Mouse (Mus musculus) left cerebral cortex, postnatal 25 days (tissue): ENCODE data around the gene Zscan12. TPM values are rescaled to one million over a fixed set of nuclear protein-coding genes. Genes with fewer than 3 reads are reported as not detected.

ENCODE experiments used
- DNase-seq, 2 experiments: peaks; one replicate each; pipeline ENCODE4 v3.0.0; 2022; ENCODE audit warnings: low spot score in 2 of 2, mixed read lengths in 1 of 2
- intact Hi-C: fragments of 180-260 bp; cut with DNase I; formaldehyde crosslinking; loops from one replicate; pipeline ENCODE4 v1.15.1; 2025
- microRNA-seq, 2 experiments: library from miRNA; unstranded; fragments of <30 nt; microRNA quantifications; one replicate each; pipeline ENCODE4 v1.2.0; 2022
- total RNA-seq, 2 experiments: library from RNA; stranded (reverse); gene quantifications; 2 replicates each; pipeline ENCODE4 v1.2.3; 2021

Zscan12 gene
- total RNA-seq, 2 experiments from 2014 or later, result 7.5 to 7.9 TPM

DNA sequence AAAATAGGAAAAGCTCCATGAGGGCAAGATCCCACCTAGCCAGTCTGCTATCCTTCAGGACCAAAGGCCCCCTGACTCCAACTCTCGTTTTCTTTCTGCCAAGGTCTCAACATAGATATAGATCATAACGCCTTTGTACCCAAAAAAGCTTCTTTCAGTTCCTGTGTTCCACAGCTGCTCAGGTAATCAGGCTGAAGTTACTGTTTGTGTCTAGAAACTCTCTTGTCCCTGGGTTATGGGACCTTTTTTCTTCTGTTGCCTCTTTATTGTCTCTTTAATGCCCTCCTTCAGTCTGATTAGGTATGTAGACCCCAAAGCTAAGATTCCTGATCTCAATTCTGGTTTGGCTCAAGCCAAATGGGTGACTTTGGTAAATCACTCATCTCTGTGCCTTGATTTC, 34.9 kb downstream of the Zscan12 start:
- intact Hi-C loops, result no loop called here
- no peak for DNase-seq

DNA sequence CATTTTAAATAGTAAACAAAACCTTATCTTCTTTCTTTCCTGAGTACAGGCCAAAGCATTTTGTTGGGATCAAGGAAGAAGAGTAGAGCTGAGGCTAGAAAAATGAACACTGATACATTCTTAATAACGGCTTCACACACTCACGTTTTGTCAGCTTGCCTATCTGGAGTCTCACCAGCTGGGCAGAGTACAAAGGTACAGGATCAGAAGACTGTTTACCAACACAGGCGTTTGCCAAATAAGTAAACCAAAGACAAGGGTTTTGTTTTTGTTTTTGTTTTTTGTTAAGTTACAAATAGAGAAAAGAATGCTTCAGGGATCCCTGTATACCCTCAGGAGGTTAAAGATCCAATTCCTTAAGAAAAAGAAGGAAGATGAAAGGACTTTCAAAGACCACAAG, 38.5 kb downstream of the Zscan12 start:
- intact Hi-C loops, result no loop called here
- no peak for DNase-seq

DNA sequence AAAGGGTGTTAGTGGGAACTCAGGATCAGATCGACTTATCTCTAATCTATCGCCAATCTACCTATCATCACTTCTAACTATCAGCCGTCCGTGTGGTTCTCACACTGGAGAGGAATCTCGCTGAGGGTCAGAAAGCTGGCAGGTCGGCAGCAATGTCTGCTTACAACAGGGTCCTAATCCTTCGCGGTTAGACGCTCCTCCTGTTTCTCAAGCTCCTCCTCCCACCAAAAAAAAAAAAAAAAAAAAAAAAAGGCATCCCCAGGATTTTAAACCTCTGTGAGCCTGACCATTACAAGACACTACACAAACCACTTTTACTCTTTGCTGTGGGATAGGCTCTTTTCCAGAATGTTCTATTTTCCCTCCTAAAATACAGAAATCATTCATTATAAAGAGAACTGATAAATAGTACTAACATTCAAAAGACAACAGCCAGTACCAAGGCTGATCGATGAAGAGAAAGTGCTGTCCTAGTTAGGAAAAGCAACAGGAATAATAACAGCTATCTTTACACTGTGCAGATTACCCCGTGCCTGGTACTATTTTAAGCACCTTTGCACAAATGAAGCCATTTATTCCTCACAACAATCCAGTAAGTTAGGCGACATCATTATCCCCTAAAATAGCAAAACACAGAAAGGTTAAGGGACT, 39.1 kb downstream of the Zscan12 start:
- intact Hi-C loops, result loop anchor here (1.0 to 2.0 kb wide), 3 partner anchors 39 to 129 kb away; partner anchors contain the start of genes Zscan12 and Zscan26
- no peak for DNase-seq

DNA sequence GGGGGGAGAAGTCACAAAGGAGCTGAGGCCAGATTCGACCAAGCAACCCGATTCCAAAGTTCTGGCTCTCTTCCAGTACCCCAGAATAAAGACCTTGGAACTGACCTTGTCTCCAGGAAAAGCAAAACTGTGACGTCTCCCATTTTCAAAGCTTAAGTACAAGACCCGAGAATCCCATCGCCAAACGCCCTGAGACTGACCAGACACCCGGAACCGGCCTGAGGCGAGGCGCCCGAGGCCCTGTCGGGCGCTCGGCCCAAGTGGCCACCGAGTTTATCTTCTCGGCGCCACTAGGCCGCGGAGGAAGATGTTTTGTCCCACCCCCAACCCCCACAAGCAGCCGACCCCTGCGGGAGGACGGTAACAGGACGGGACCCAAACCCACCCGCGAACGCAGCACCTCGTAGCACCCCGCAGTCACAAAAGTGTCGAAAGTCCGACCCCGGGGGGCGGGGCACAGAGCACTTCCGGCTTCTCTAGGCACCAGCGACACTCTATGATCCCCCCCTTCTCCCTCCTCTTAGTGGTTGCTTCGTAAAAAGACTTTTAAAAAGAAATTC, 39.7 kb downstream of the Zscan12 start, which contains the start of gene Zkscan3:
Zkscan3 (minus strand) TSS at position 469 of the 560 bp plus-strand sequence.
- intact Hi-C loops, result loop anchor here (1.0 to 2.0 kb wide), 3 partner anchors 40 to 128 kb away; partner anchors contain the start of genes Zscan12 and Zscan26
- DNase-seq, result peak; percentile 83 to 84

DNA sequence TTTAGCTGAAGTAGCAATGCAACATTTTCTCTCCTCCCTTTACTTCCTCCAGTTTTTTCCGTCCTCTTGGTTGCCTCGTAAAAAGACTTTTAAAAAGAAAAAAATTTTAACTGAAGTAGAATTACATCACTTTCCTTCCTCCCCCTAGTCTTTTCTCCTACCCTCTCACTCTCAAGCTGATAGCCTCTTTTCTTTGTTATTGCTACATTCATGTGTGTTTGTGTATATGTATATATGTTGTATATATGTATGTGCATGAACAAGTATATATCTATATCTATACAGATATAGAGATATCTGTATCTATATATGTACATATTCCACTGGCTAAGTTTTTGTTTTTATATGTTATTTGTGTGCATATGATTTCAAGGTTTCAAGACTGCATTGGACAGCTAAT, 40.2 kb downstream of the Zscan12 start:
- DNase-seq, result no peak
- intact Hi-C loops, result loop anchor here (1.0 to 2.0 kb wide), 3 partner anchors 40 to 127 kb away; partner anchors contain the start of genes Zscan12 and Zscan26

DNA sequence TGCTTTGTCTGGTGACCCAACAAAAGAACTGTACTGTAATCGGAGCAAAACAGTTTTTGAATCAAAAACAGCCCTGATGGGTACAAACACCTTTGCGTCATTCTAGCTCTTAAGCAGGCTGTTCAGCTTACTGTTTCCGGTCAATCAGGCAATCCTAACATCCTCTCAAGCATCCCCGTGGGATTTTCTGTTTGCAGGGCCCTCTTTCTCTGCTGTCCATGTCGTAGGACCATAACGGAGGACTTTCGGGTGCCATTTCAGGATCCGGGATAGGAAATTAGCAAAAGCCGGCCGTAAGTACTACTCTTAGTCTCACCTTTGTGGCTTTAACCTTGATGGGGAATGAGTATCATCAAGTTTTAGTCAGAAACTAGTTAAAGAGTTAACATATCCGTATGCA, 44.7 kb downstream of the Zscan12 start:
- DNase-seq, result no peak
- intact Hi-C loops, result loop anchor here (5.0 kb wide), 1 partner anchor 70 kb away; the partner anchor contains the start of genes Gm10065 and Zkscan4

DNA sequence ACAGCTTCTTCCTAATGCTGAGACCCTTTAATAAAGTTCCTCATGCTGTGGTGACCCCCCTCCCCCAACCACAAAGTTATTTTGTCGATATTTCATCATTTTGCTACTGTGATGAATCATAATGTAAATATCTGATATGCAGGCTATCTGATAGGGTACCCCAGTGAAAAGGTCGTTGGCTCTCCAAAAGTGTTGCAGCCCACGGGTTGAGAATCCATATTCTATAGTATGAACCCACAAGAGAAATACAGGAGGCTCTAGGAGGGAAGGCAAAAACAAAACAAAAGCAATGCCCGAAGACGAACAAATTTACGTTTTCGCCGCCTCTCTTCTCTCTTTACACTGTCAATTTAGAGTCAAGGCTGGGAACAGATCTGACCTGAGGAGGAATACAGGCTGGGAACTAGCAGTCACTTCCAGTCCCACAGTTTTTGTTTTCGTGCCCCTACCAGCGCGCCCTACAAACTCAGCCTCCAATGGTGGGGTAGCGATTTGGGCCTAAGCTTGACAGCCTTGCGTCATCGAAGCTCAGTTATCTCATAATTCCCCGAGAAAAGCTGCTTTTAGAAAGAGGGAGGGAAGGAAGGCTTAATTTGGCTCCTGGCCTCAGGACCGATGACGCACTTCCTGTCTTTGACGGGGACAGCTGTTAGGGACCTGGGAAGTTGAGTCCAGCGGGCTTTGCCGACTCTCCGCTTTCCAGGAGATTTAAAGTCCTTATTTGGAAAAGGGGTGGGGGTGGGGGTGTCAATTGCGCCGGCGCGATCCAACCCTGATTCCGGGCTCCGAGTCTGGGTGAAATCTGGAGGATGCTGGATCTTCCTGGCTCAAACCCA, 45.6 kb downstream of the Zscan12 start:
- peak; percentile 87 to 97 for DNase-seq
- intact Hi-C loops, result loop anchor here (2.0 to 5.0 kb wide), 2 partner anchors 33 to 69 kb away; partner anchors contain the start of genes Gm10065, Pgbd1 and Zkscan4

DNA sequence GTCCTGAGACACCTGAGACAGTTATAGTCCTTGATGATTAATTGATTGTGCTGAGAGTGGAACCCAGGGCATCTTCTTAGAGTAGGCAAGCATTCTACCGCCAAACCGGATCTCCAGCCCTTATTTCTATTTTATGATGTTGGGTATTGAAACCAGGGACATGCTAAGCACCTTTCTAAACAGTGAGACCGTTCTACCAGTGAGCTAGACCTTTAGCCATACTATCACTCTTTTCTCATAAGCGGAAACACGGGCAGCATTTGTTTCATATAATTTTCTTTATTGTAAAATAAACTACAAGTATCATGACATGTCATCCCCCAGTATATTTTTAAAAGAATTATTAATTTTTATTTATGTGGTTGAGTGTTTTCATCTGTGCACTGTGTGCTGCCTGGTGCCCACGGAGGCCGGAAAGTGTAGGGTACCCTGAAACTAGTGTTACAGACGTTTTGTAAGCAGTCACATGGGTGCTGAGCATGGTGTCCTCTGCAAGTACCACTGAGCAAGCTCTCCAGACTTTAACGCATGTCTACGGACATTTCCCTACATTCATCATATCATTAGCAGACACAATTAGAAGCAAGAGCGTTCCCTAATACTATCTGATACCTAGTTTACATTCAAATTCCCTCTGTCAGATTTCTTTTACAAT, 46.3 kb downstream of the Zscan12 start:
- DNase-seq, result peak in 1 of 2 experiments; percentile 6
- intact Hi-C loops, result loop anchor here (2.0 to 5.0 kb wide), 2 partner anchors 32 to 68 kb away; partner anchors contain the start of genes Gm10065, Pgbd1 and Zkscan4

DNA sequence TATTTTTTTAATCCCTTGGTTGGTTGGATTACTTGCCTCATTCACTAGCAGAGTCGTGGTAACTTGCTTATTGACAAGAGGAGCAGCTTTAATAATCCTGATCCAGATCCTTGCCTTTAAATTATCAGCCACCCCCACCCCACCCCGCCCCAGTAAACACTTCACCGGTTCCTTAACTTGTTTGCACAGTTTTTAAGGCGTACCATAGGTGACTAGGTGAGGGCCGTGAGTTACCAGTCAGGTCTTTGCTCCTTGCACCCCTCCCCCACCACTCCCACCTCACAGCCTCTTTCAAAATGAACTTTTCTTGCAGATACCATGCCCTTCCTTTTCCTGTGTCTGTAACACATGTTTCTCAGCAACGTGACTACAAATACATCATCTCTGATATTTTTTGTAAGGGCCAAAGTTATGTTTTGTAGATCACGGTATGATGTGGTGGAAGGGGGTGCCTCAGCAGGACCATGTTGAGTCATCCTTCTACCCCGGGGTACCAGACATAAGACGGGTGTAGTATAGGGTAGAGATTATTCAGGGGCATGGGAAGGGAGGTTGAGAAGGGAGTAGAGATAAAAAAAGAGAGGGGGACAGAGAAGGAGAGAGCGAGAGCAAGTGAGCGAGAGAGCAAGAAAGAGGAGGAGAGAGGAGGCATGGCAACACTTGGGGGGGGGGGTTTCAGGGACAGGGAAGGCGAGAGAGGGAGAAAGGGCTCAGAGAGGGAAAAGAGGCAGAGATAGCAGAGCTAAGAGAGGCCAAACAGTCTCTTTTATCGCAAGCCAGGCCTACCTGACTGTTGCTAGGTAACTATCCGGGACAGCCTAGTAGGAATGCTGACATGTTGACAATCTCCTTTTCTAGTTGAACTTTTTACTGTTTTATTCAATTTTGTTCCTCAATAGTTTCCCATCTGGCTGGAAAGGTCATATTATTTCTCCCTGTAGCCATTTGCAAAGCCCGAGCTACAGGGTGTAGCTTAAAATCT, 51.9 kb downstream of the Zscan12 start:
- DNase-seq, result no peak
- intact Hi-C loops, result no loop called here

DNA sequence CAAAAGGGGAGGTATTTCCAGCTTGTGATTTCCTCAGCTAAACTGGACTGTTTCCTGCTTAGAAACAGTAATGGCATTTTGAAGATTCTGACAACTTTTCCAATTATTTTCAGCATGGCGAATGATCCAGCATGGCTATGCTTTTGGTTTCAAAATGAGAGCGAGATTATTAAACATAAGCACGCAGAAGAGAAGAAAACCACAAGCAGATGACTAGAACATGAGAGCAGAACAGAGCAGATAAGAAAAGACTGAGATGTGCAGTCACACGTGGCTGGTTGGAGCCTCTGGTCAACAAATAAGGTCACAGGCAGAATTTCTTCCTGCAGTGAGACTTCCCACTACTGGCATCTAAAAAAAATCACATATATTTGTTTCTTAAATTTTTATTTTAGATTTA, 52.6 kb downstream of the Zscan12 start:
- intact Hi-C loops, result no loop called here
- DNase-seq, result no peak

DNA sequence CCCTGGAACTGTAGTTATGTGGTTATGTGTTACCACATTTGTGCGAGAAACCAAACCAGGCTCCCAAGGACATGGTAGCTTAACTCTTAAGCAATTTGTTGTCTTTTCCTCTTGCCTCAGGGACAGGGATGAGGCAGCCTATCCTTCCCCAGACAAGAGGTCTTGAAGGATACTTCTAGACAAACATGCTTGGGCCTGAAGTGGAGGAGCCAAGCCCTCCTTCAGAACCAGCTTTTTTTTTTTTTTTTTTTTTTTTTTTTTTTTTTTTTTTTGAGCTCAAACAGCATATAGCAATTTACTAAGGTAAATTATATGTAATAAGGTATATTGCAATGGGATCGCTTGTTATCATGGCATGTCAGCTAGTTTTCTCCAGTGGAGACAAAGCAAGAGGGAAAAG, 53.1 kb downstream of the Zscan12 start:
- intact Hi-C loops, result no loop called here
- no peak for DNase-seq

DNA sequence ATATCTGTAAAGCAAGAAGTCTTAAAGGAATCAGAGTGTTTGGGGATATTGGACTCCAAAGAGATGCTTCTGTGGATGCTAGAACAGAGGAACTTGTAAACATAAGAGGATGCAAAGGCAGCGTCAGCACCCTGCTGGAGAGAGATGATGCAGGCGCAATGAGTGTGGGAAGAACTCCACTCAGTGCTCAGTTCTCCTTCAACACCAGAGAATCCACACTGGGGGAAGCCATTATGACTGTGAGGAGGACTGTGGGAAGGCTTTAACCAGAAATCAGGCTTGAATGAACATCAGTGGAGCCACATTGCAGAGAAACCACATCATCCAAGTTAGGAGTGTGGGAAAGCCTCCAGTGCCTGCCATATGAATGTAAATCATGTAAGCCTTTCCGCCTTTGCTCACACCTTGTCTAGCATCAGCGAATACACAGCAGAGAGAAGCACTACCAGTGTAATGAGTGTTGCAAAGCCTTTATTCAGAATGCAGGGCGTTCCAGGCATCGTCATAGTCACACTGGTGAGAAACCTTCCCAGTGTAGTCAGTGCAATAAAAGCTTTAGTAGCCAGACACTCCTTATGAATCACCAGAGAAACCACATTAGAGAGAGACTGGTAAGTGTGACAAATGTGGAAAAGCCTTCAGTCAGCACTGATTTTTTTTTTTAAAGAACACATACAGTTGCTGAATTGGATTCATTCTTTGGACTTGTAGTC, 54.8 kb downstream of the Zscan12 start:
- intact Hi-C loops, result no loop called here

DNA sequence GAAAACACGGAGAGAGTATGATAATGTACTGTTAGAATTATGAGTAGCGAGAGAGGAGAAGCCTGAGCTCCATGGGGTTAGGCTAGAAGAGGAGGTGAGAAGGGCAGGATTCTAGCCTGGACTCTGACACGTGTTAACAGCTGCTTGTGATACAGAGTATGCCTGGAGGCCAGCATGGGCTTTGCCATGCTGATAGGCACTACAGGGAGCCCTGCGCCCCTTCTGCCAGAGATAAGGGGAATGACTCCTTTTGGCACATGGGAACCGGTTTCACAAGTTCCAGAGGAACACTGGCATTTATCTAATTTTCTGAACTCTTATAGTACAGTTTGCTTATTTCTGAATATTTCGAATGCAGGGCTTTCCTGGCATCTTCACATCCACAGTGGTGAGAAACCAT, 56.2 kb downstream of the Zscan12 start:
- intact Hi-C loops, result no loop called here
- no peak for DNase-seq

More for the DNA sequence above, 54.8 kb downstream of the Zscan12 start:
- peak in 1 of 2 experiments; percentile 64 for DNase-seq

Small RNA genes lying within 50 kb of the gene (microRNA-seq; reads per million reads assigned to microRNA genes)
- 0 to 0.25 reads per million in 2 experiments for gene Mir6942

Other genes with a start within 250 kb of the Zscan12 start
- not detected for gene Olfr263, start 233.2 kb upstream of the Zscan12 start, total RNA-seq
- not detected for gene Olfr1368, start 217.0 kb upstream of the Zscan12 start, total RNA-seq
- 10 to 100 TPM; 34.3 to 41.2 TPM for gene Trim27, start 183.4 kb upstream of the Zscan12 start, total RNA-seq
- gene Gpx5, start 70.1 kb upstream of the Zscan12 start, total RNA-seq, result not detected
- not detected for gene Gpx6, start 50.7 kb upstream of the Zscan12 start, total RNA-seq
- gene Olfr1367, start 15.9 kb upstream of the Zscan12 start, total RNA-seq, result not detected
- 10 to 100 TPM; 37.2 to 44.5 TPM for gene Zkscan3, start 39.9 kb downstream of the Zscan12 start, total RNA-seq
- 1 to 10 TPM; 1.5 to 1.7 TPM for gene Pgbd1, start 78.2 kb downstream of the Zscan12 start, total RNA-seq
- gene Zscan26, start 90.9 kb downstream of the Zscan12 start, total RNA-seq, result 10 to 100 TPM; 48.3 to 51.3 TPM
- gene Nkapl, start 105.7 kb downstream of the Zscan12 start, total RNA-seq, result 1 to 10 TPM in 1 of 2 experiments, under 1 TPM in 1; 0.96 to 1.1 TPM
- gene Zkscan4, start 116.1 kb downstream of the Zscan12 start, total RNA-seq, result 1 to 10 TPM; 5.6 to 6.7 TPM
- not detected for gene Gm10065, start 116.6 kb downstream of the Zscan12 start, total RNA-seq
- 10 to 100 TPM; 21.6 to 23.1 TPM for gene AK157302, start 132.4 kb downstream of the Zscan12 start, total RNA-seq
- gene Gm11273, start 138.6 kb downstream of the Zscan12 start, total RNA-seq, result 10 to 100 TPM; 50.0 to 59.4 TPM
- gene Zkscan8, start 168.3 kb downstream of the Zscan12 start, total RNA-seq, result 10 to 100 TPM; 17.2 to 19.5 TPM
- gene Olfr1366, start 180.0 kb downstream of the Zscan12 start, total RNA-seq, result not detected
- gene Olfr1535, start 197.1 kb downstream of the Zscan12 start, total RNA-seq, result not detected
- not detected for gene Olfr1364, start 218.9 kb downstream of the Zscan12 start, total RNA-seq